Mouse (Mus musculus) lung, embryonic 15.5 days (tissue): ENCODE data around the gene Tsc2. TPM values are rescaled to one million over a fixed set of nuclear protein-coding genes. Genes with fewer than 3 reads are reported as not detected.

Experiments
- microRNA-seq: library from miRNA; unstranded; fragments of <30 nt; microRNA quantifications from one replicate; pipeline ENCODE4, GENCODE M21; 2016
- polyA plus RNA-seq: library from polyadenylated mRNA; unstranded; fragments of >200 nt; fragmentation: Nextera tagmentation; extraction: Ambion mirVana; gene quantifications from 2 replicates; pipeline ENCODE4 v1.2.1, GENCODE M21; 2015

Tsc2 gene
- polyA plus RNA-seq, 1 experiment from 2014 or later = 53.5 TPM

Small RNAs within 50 kb of the gene (microRNA-seq; reads per million reads assigned to microRNA genes)
- not detected for gene Gm24589

Other genes starting within 250 kb of the Tsc2 start
- 258 and 262 TPM in 2 replicates for gene Rnps1, start 218.1 kb downstream of the Tsc2 start, polyA plus RNA-seq
- 90.4 and 90.6 TPM in 2 replicates for gene Eci1, start 206.0 kb downstream of the Tsc2 start, polyA plus RNA-seq
- 1.9 and 2.0 TPM in 2 replicates for gene Dnase1l2, start 189.5 kb downstream of the Tsc2 start, polyA plus RNA-seq
- 26.0 and 35.4 TPM in 2 replicates for gene E4f1, start 162.3 kb downstream of the Tsc2 start, polyA plus RNA-seq
- 56.2 and 57.4 TPM in 2 replicates for gene Pgp, start 162.2 kb downstream of the Tsc2 start, polyA plus RNA-seq
- gene Bricd5, start 158.7 kb downstream of the Tsc2 start, polyA plus RNA-seq = not detected in 2 replicates
- 31.6 and 34.5 TPM in 2 replicates for gene Mlst8, start 153.6 kb downstream of the Tsc2 start, polyA plus RNA-seq
- gene Caskin1, start 144.0 kb downstream of the Tsc2 start, polyA plus RNA-seq = 0.97 and 1.0 TPM in 2 replicates
- gene Traf7, start 104.7 kb downstream of the Tsc2 start, polyA plus RNA-seq = 96.7 and 106 TPM in 2 replicates
- 2.3 and 3.3 TPM in 2 replicates for gene Rab26, start 98.4 kb downstream of the Tsc2 start, polyA plus RNA-seq
- 24.7 and 30.2 TPM in 2 replicates for gene Pkd1, start 82.8 kb downstream of the Tsc2 start, polyA plus RNA-seq
- 17.2 and 19.6 TPM in 2 replicates for gene Nthl1, start 50 bp upstream of the Tsc2 start, polyA plus RNA-seq
- gene Slc9a3r2, start 17.7 kb upstream of the Tsc2 start, polyA plus RNA-seq = 87.3 and 92.4 TPM in 2 replicates
- gene Npw, start 25.8 kb upstream of the Tsc2 start, polyA plus RNA-seq = 2.1 and 2.3 TPM in 2 replicates
- 21.2 and 22.2 TPM in 2 replicates for gene Zfp598, start 37.1 kb upstream of the Tsc2 start, polyA plus RNA-seq
- 1.0 and 2.0 TPM in 2 replicates for gene Syngr3, start 57.3 kb upstream of the Tsc2 start, polyA plus RNA-seq
- gene Gfer, start 63.5 kb upstream of the Tsc2 start, polyA plus RNA-seq = 47.3 and 47.4 TPM in 2 replicates
- 3.5 and 5.1 TPM in 2 replicates for gene Noxo1, start 63.6 kb upstream of the Tsc2 start, polyA plus RNA-seq
- 81.2 and 85.2 TPM in 2 replicates for gene Tbl3, start 75.0 kb upstream of the Tsc2 start, polyA plus RNA-seq
- 0.18 and 0.21 TPM in 2 replicates for gene Rnf151, start 85.4 kb upstream of the Tsc2 start, polyA plus RNA-seq
- gene Rps2, start 85.5 kb upstream of the Tsc2 start, polyA plus RNA-seq = 1,576 and 1,662 TPM in 2 replicates
- gene Ndufb10, start 91.8 kb upstream of the Tsc2 start, polyA plus RNA-seq = 186 and 193 TPM in 2 replicates
- gene Rpl3l, start 95.2 kb upstream of the Tsc2 start, polyA plus RNA-seq = 0.18 TPM in 1 of 2 replicates, not detected in the other
- gene Msrb1, start 104.0 kb upstream of the Tsc2 start, polyA plus RNA-seq = 30.7 and 36.7 TPM in 2 replicates
- 2.5 and 3.4 TPM in 2 replicates for gene Hs3st6, start 120.4 kb upstream of the Tsc2 start, polyA plus RNA-seq
- not detected in 2 replicates for gene Meiob, start 171.7 kb upstream of the Tsc2 start, polyA plus RNA-seq
- 31.7 and 32.1 TPM in 2 replicates for gene Hagh, start 207.5 kb upstream of the Tsc2 start, polyA plus RNA-seq
- gene Fahd1, start 217.7 kb upstream of the Tsc2 start, polyA plus RNA-seq = 18.8 and 19.9 TPM in 2 replicates
- gene Igfals, start 233.4 kb upstream of the Tsc2 start, polyA plus RNA-seq = 1.00 and 1.4 TPM in 2 replicates